Mouse (Mus musculus) stomach, embryonic 14.5 days (tissue): ENCODE measurements around the gene Mbd3. TPM values are rescaled to one million over a fixed set of nuclear protein-coding genes. Genes with fewer than 3 reads are reported as not detected.
A peak's percentile ranks its signal among the peaks of the same experiment; 100 is the strongest.

Experiments
- ATAC-seq: fragments of 200-750 bp; cut with Nextera tagmentation; 2 replicates; pipeline ENCODE4 v1.8.0; 2017; ENCODE audit warnings: low read depth, moderate TSS enrichment; ENCODE audit not compliant: insufficient number of reproducible peaks, insufficient read depth, low FRiP score
- H3K27ac ChIP-seq: fragments of 300-500 bp; sonication (generic); 2 replicates; pipeline ENCODE4 v1.5.1; 2014; ENCODE audit warnings: mild to moderate bottlenecking, low read length, moderate library complexity, mixed read lengths
- H3K27me3 ChIP-seq: fragments of 300-500 bp; sonication (generic); 2 replicates; pipeline ENCODE4 v1.6.1; 2014; ENCODE audit warnings: low read length, control low read depth, mixed read lengths; ENCODE audit not compliant: control insufficient read depth, insufficient read depth
- H3K36me3 ChIP-seq: fragments of 300-500 bp; sonication (generic); 2 replicates; pipeline ENCODE4 v1.6.1; 2014; ENCODE audit warnings: mild to moderate bottlenecking, control low read depth, low read length, moderate library complexity, mixed read lengths; ENCODE audit not compliant: control insufficient read depth, insufficient read depth
- H3K4me1 ChIP-seq: fragments of 300-500 bp; sonication (generic); 2 replicates; pipeline ENCODE4 v1.6.1; 2014; ENCODE audit warnings: low read length, control low read depth, mixed read lengths; ENCODE audit not compliant: control insufficient read depth, insufficient read depth
- H3K4me2 ChIP-seq: fragments of 300-500 bp; sonication (generic); replicated peaks from 2 replicates; pipeline ENCODE4 v1.6.1; 2014; ENCODE audit warnings: low read depth, low read length, control low read depth
- H3K4me3 ChIP-seq: fragments of 300-500 bp; sonication (generic); 2 replicates; pipeline ENCODE4 v1.5.1; 2014; ENCODE audit warnings: low read depth, low read length, control low read depth
- H3K9ac ChIP-seq: fragments of 300-500 bp; sonication (generic); replicated peaks from 2 replicates; pipeline ENCODE4 v1.6.1; 2014; ENCODE audit warnings: low read depth, mild to moderate bottlenecking, control low read depth, low read length, moderate library complexity, mixed read lengths
- H3K9me3 ChIP-seq: fragments of 300-500 bp; sonication (generic); 2 replicates; pipeline ENCODE4 v1.6.1; 2016; ENCODE audit warnings: low read depth, low read length, control low read depth; ENCODE audit not compliant: control insufficient read depth
- WGBS: fragments of 180-500 bp; shearing (Covaris S2); extraction: QIAGEN DNeasy Blood & Tissue Kit; methylation state at CpG from one replicate; pipeline ENCODE4 v1.1.7; 2014; 5-methylcytosine and 5-hydroxymethylcytosine counted together
- polyA plus RNA-seq: library from polyadenylated mRNA; unstranded; fragments of >200 nt; fragmentation: Nextera tagmentation; extraction: Ambion mirVana; gene quantifications from 2 replicates; pipeline ENCODE4 v1.2.1, GENCODE M21; 2014

Gene Mbd3
- polyA plus RNA-seq, 1 experiment from 2014 or later = 200 TPM

- Histone ChIP-seq H3K9ac (no peak overlapping the region), H3K27me3 (no peaks in the 10 kb centered on the region), H3K36me3 (no peaks in the 10 kb centered on the region), H3K4me1 (peaks cover 8% of the 10 kb centered on the region; the same call in 1 of the 2 replicates), H3K9me3 (no peaks in the 10 kb centered on the region), H3K27ac (no peak overlapping the region), H3K4me2 (no peak overlapping the region), H3K4me3 (no peak overlapping the region)
- 38% methylated on average over 4 of the region's 4 CpGs for WGBS
- no peak for ATAC-seq
These were observed 38.6 kb upstream of the Mbd3 start for GRCm38 (mm10) chr10:80437973-80438372.

- Histone ChIP-seq H3K27me3 (no peaks in the 10 kb centered on the region), H3K4me2 (peak overlapping the region; percentile 17; the same call in 1 of the 2 replicates), H3K9me3 (no peaks in the 10 kb centered on the region), H3K4me3 (no peak overlapping the region), H3K9ac (no peak overlapping the region), H3K36me3 (no peaks in the 10 kb centered on the region), H3K4me1 (peaks cover 18% of the 10 kb centered on the region; the same call in 1 of the 2 replicates), H3K27ac (peak overlapping the region; percentile 75)
- ATAC-seq = no peak
- WGBS = 17% methylated on average over 9 of the region's 9 CpGs
These were observed 36.9 kb upstream of the Mbd3 start for GRCm38 (mm10) chr10:80436276-80436675.

- Histone ChIP-seq H3K9me3 (no peaks in the 10 kb centered on the region), H3K36me3 (no peaks in the 10 kb centered on the region; the same call in 1 of the 2 replicates), H3K9ac (no peak overlapping the region), H3K4me3 (no peak overlapping the region), H3K27ac (peak overlapping the region; percentile 75), H3K4me2 (0 out of 2 replicates have a peak overlapping the region, but pooled peaks have one; percentile 17), H3K4me1 (peaks cover 19% of the 10 kb centered on the region; the same call in 1 of the 2 replicates), H3K27me3 (no peaks in the 10 kb centered on the region)
- ATAC-seq = peak; percentile 11; the same call in 1 of the 2 replicates
- WGBS = 44% methylated on average over 7 of the region's 7 CpGs
These were observed 36.4 kb upstream of the Mbd3 start for GRCm38 (mm10) chr10:80435764-80436163.

- Histone ChIP-seq H3K27me3 (no peaks in the 10 kb centered on the region), H3K4me1 (peaks cover 19% of the 10 kb centered on the region; the same call in 1 of the 2 replicates), H3K9ac (no peak overlapping the region), H3K9me3 (no peaks in the 10 kb centered on the region), H3K36me3 (peaks cover 9% of the 10 kb centered on the region), H3K4me2 (0 out of 2 replicates have a peak overlapping the region, but pooled peaks have one; percentile 17), H3K4me3 (no peak overlapping the region), H3K27ac (no peak overlapping the region)
- no peak for ATAC-seq
- 68% methylated on average over 3 of the region's 3 CpGs for WGBS
These were observed 35.5 kb upstream of the Mbd3 start for GRCm38 (mm10) chr10:80434823-80435222.

GRCm38 (mm10) chr10:80434233-80434592 is 34.9 kb upstream of the Mbd3 start:
- H3K9ac ChIP-seq = no peak overlapping the region
- 12% methylated on average over 8 of the region's 8 CpGs for WGBS

GRCm38 (mm10) chr10:80433513-80434232 is 34.3 kb upstream of the Mbd3 start, which contains the start of gene Tcf3:
Gene Tcf3, minus strand, starts transcription at chr10:80433647.
- H3K9ac ChIP-seq = peak within 1 kb of the TSS; percentile 99
- H3K36me3 ChIP-seq = peaks cover 20% of the 10 kb centered on the region
- H3K4me1 ChIP-seq = peaks cover 19% of the 10 kb centered on the region; the same call in 1 of the 2 replicates
- H3K4me3 ChIP-seq = peak within 1 kb of the TSS; percentile 98
- WGBS = under 1% methylated on average over 59 of the region's 61 CpGs
- peak; percentile 91 for ATAC-seq
- peak within 1 kb of the TSS; percentile 97 for H3K4me2 ChIP-seq
- H3K27ac ChIP-seq = peak within 1 kb of the TSS; percentile 89
- H3K27me3 ChIP-seq = no peaks in the 10 kb centered on the region
- H3K9me3 ChIP-seq = no peaks in the 10 kb centered on the region

More at GRCm38 (mm10) chr10:80434233-80434592, 34.9 kb upstream of the Mbd3 start:
- Histone ChIP-seq H3K27ac (no peak overlapping the region), H3K4me2 (peak overlapping the region; percentile 17; the same call in 1 of the 2 replicates), H3K27me3 (no peaks in the 10 kb centered on the region), H3K4me1 (peaks cover 19% of the 10 kb centered on the region; the same call in 1 of the 2 replicates), H3K9me3 (no peaks in the 10 kb centered on the region), H3K36me3 (peaks cover 15% of the 10 kb centered on the region), H3K4me3 (peak overlapping the region; percentile 5; the same call in 1 of the 2 replicates)
- ATAC-seq = no peak

- Histone ChIP-seq H3K9me3 (no peaks in the 10 kb centered on the region), H3K4me2 (peak overlapping the region; percentile 97), H3K27me3 (no peaks in the 10 kb centered on the region), H3K9ac (peak overlapping the region; percentile 99), H3K36me3 (peaks cover 26% of the 10 kb centered on the region), H3K4me1 (peaks cover 18% of the 10 kb centered on the region; the same call in 1 of the 2 replicates), H3K4me3 (peak overlapping the region; percentile 98), H3K27ac (peak overlapping the region; percentile 89)
- peak; percentile 12; the same call in 1 of the 2 replicates for ATAC-seq
- under 1% methylated on average over 44 of the region's 60 CpGs for WGBS
These were observed 33.7 kb upstream of the Mbd3 start for GRCm38 (mm10) chr10:80432936-80433512.

GRCm38 (mm10) chr10:80432387-80432785 is 33.0 kb upstream of the Mbd3 start:
- 0% methylated on average over 4 of the region's 4 CpGs for WGBS
- Histone ChIP-seq H3K9ac (peak overlapping the region; percentile 99), H3K4me2 (peak overlapping the region; percentile 97), H3K4me3 (peak overlapping the region; percentile 98), H3K4me1 (peaks cover 17% of the 10 kb centered on the region; the same call in 1 of the 2 replicates), H3K27me3 (no peaks in the 10 kb centered on the region), H3K27ac (peak overlapping the region; percentile 89), H3K36me3 (peaks cover 32% of the 10 kb centered on the region), H3K9me3 (no peaks in the 10 kb centered on the region)
- no peak for ATAC-seq
